Mouse (Mus musculus) embryonic fibroblast, embryonic 13.5 days (primary cell): ENCODE measurements at regions not wholly inside any gene's neighbourhood (a gene's known extent, or its start where the extent isn't known, plus 50 kb on each side); places are given as distances from the start of the nearest gene placed in this dataset.

Source experiments
- CTCF ChIP-seq: IDR thresholded peaks from 2 replicates; pipeline ENCODE4 v1.5.1; 2011; ENCODE audit warnings: mild to moderate bottlenecking, control low read depth, low read length, moderate library complexity, borderline replicate concordance; ENCODE audit not compliant: insufficient read depth
- POLR2A ChIP-seq: IDR thresholded peaks from 2 replicates; pipeline ENCODE4 v1.6.1; 2011; ENCODE audit warnings: low read depth, mild to moderate bottlenecking, control low read depth, low read length, moderate library complexity

DNA sequence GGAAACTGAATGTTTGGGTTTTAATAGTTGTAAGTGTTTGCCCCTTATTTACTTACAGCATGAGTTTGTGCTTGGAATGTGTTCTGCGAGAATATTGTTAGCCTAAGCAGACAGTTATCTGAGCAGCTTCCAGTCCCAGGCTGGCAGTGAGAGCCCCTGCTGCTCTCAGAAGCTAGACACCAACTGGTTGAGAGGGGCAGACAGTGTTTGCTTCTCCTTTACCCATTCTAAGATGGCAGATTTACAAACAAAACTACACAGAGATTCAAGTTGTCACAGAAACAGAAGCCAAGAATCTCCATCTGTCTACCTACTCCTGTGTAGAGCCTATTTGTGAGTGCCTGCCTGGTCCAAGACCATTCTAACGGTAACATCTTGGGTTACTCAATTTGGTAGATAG lies 122.4 kb upstream of the Tyw5 start:
- TF ChIP-seq CTCF (no peak), POLR2A (no peak)
